Mouse (Mus musculus) cerebellum, adult 11-12 months (tissue): ENCODE measurements around the gene Nprl2.
"Not testable (repeated sequence)": the region's sequence is repeated elsewhere in the genome, so short reads cannot be mapped to it uniquely, and the experiment has no call there.

Experiments used
- DNase-seq: peaks from one replicate; pipeline ENCODE4 v3.0.0; 2022

Nprl2 gene

GRCm38 (mm10) chr9:107553541-107554318, 11.7 kb downstream of the Nprl2 start:
- DNase-seq = peak; percentile 75

DNA sequence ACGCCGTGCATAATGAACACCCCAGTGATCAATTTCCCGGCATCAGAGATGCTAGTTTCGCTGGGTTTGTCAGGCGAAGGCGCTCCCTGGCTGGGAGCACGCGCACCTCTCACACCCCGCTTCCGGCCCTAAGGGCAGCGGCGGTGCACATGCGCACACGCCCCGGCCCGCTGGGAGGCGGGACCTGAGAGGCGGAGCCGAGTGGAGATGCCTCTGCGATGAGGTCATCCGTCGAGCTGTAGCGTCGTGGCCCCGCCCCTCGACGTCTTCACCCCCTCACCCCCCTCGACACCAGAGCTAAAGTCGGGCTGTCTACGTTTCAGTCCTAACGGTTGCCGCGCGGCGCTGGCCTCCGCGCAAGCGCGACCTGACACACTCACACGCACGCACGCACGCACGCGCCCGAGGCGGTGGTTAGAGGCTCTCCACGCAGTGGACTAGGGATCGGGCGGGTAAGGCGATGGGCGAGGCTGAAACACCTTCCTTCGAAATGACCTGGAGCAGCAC, 12.3 kb downstream of the Nprl2 start:
- DNase-seq = peak; percentile 96

DNA sequence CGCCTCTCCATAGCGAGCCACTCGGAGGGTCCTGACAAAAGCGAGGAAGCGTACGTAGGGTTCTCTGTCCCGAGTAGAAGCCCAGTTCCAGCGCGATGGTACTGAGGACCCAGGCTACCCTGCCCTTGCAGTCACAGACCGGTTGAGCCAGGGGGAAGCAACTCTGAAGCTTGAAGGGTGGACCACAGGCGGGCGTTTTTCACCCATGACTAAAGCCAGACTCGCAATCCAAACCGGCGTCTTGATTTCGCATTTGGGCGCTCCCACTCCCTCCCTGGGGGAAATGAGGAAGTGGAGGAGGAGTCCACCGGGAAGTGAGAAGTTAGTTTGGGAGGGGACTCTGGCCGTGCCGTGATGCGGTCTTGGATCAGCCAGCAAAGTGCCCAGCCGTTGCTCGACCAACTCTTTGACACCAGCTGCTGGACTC, 13.0 kb downstream of the Nprl2 start:
- no peak for DNase-seq

DNA sequence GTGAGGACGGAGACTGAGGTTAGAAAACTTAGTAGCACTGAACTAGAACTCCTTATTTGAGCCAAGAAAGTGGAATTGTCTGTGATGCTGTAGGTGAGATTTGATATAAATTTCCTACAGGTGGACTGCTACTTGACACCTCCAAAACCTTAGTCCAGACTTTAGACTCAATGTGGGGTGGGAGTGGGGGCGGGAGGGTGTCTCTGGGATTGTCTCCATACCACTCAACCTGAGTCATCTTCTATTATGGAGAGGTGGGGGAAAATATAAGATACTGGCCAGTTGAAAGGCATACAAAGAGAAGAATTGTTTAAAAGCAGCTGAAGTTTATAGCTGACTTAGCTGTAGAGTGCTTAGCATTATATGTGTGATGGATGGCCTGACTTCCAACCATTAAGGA, 13.7 kb downstream of the Nprl2 start:
- DNase-seq = no peak

GRCm38 (mm10) chr9:107556346-107556745, 14.3 kb downstream of the Nprl2 start:
- DNase-seq = no peak

- DNase-seq = peak; percentile 95
Measured at GRCm38 (mm10) chr9:107563029-107563581, 21.1 kb downstream of the Nprl2 start, which contains the start of gene Tusc2. Gene Tusc2 (plus strand): TSS chr9:107563255.

DNA sequence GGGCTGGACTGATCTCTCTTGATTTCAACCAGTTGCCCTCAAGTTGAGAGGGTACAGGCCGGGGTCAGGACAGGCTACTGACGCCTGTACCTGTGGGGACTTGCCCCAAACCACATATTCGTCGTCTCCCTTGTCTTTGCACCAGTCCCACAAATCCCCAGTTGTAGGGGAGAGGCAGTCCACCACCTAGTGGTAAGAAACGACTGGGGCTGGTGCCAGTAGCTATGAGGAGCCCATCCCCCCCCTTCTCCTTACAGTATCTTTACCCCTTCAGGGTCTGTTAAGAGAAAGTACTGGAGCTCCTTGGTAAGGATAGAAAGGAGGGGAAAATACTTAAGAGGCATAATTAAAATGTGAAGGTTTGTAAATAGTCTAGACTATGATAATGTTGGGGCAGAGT, 23.5 kb downstream of the Nprl2 start:
- DNase-seq = not testable (repeated sequence)

- DNase-seq = peak; percentile 79
Measured at GRCm38 (mm10) chr9:107566041-107566709, 24.1 kb downstream of the Nprl2 start.

- no peak for DNase-seq
Measured at GRCm38 (mm10) chr9:107566855-107567254, 24.8 kb downstream of the Nprl2 start.

- no peak for DNase-seq
Measured at GRCm38 (mm10) chr9:107567702-107568319, 25.8 kb downstream of the Nprl2 start, which contains the start of gene Hyal2. Gene Hyal2 (plus strand): TSS chr9:107567945.

GRCm38 (mm10) chr9:107568331-107569261, 26.6 kb downstream of the Nprl2 start:
- peak; percentile 84 for DNase-seq

DNA sequence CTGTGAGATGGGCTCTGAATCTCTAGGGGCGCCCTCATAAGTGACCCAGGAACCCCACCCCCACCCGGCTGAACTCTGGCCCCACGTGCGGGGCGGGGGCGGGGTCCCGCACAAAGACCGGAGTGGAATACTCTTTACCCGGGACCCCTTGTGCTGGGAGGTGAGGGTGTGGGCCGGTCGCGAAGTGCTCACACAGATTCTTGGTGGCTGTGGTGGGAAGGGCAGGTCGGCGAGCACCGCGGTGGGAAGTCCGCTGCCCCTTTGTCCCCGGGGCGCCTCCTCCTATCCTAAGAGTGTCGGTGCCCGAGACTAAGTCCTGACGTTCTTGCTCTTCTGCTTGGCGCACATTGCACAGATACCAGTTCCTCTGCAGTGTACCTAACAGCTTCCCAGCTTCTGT, 27.2 kb downstream of the Nprl2 start:
- no peak for DNase-seq

GRCm38 (mm10) chr9:107570016-107570415, 28.0 kb downstream of the Nprl2 start:
- no peak for DNase-seq

GRCm38 (mm10) chr9:107570845-107571244, 28.8 kb downstream of the Nprl2 start:
- DNase-seq = no peak

DNA sequence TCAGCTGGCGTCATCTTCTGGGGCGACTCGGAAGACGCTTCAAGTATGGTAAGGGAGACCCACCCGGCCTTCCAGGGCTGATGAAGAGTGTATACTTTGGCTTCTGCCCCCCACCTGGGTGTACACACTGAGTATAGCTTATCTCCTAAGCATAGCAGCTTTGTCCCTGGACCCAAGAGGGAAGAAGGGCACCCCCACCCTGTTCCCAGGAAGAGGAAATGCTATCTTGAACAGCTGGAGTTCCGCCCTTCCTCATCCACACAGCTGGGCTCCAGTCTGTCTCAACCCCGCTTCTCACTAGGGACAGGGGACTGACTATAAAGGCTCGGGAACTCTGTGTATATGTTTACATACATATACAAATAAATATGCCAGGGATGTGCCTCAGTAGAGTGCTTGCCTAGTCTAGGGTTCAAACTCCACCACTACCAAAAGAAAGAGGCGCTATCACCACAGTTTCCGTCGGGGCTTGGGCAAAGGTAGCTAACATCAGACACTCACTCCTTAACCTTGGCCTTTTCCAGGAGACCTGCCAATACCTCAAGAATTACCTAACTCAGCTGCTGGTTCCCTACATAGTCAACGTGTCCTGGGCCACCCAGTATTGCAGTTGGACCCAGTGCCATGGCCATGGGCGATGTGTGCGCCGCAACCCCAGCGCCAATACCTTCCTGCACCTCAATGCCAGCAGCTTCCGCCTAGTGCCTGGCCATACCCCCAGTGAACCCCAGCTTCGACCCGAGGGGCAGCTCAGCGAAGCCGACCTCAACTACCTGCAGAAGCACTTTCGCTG, 29.7 kb downstream of the Nprl2 start:
- DNase-seq = no peak

- no peak for DNase-seq
Measured at GRCm38 (mm10) chr9:107572327-107572662, 30.3 kb downstream of the Nprl2 start.

DNA sequence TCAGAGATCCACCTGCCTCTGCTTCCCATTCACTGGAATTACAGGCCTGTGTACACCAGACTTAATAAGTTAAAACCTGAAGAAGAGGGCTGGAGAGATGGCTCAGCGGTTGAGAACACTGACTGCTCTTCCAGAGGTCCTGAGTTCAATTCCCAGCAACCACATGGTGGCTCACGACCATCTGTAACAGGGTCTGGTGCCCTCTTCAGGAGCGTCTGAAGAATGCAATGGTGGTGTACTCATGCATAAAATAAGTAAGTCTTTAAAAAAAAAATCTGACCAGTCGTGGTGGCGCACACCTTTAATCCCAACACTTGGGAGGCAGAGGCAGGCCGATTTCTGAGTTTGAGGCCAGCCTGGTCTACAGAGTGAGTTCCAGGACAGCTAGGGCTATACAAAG, 31.7 kb downstream of the Nprl2 start:
- DNase-seq = not testable (repeated sequence)

GRCm38 (mm10) chr9:107575579-107576356, 33.7 kb downstream of the Nprl2 start:
- DNase-seq = no peak

DNA sequence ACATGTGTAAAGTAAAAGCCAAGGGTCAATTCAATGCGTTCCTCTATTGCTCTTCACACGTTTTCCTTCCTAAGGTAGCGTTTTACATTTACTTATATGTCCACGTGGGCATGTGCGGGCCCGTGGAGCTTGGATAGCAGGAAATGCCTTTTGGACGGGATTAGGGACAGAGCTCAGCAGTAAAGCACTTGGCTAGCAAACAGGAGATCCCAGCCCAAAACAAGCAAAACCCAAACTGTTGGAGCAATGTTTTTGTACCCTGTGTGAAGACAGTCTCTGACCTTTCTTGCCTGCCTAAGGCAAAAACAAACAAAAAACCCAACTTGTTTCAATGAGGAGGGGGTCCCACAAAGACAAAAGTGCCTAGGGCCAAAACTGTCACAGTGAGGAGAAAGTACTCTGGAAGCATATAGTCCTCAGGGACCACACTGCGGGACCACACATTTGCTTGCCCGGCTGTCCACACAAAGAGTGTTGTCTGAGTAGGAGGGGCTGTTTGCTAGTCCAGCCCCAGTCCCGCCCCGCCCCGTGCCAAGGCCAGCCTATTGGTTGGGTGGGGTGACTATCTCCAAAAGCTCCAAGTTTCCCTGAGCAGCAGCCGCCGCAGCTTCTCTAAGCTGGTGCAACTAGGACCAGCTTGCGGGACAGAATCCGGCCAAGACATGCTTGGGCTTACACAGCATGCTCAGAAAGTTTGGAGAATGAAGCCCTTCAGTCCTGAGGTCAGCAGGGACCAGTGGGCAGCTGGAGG, 34.5 kb downstream of the Nprl2 start, which contains the start of gene Hyal1:
TSS of gene Hyal1 (plus strand) at position 571 of the 751 bp plus-strand sequence.
- no peak for DNase-seq

DNA sequence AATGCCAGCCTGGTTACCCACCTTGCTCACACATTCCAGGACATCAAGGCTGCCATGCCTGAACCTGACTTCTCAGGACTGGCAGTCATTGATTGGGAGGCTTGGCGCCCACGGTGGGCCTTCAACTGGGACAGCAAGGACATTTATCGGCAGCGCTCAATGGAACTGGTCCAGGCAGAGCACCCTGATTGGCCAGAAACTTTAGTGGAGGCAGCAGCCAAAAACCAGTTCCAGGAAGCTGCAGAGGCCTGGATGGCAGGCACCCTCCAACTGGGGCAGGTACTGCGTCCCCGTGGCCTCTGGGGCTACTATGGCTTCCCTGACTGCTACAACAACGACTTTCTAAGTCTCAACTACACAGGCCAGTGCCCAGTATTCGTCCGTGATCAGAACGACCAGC, 35.8 kb downstream of the Nprl2 start:
- DNase-seq = no peak
